Mouse (Mus musculus) urinary bladder, postnatal 14 days (tissue): ENCODE data around the gene Ntsr2.
"Not testable (repeated sequence)": the region's sequence is repeated elsewhere in the genome, so short reads cannot be mapped to it uniquely, and the experiment has no call there.

ENCODE experiments used
- DNase-seq: peaks from one replicate; pipeline ENCODE4 v3.0.0; 2021; ENCODE audit warnings: low spot score

Gene Ntsr2

DNA sequence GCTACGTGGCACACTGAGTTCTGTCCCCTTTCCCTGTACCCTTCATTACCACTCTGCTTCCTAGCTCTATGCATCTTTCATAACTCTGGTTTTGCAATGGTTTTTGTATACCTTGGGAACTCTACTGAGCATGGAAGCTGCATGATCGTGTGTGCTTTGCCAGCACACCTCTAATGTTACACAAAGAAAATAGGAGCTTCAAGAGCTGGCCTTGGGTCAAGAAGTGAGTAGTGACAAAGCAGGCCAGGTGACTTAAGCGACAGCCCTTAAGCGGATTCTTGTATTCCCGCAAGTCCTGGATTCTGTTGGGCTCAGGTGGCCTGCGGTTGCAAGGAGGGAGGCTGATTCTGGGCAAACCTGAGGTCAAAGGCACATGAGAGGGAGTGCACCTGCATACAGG is 4.9 kb upstream of the Ntsr2 start:
- no peak for DNase-seq

DNA sequence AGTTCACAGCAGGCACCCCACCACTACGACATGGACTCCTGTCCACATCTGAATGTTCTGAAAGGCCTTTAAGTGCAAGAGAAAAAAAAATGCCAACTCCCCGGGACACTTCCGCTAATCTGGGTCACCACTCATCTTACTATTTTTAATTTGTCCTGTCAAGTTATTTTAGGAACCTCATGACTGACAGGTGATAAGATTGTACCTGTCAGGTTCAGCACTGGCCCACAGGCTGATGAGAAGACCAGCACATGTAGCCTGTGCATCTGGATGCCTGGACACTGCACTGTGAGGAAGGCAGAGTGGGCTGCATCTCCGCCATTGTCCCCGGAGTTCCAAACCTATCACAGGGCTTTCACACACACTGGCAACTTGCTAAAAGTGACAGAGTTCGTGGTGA is 3.4 kb upstream of the Ntsr2 start:
- no peak for DNase-seq

DNA sequence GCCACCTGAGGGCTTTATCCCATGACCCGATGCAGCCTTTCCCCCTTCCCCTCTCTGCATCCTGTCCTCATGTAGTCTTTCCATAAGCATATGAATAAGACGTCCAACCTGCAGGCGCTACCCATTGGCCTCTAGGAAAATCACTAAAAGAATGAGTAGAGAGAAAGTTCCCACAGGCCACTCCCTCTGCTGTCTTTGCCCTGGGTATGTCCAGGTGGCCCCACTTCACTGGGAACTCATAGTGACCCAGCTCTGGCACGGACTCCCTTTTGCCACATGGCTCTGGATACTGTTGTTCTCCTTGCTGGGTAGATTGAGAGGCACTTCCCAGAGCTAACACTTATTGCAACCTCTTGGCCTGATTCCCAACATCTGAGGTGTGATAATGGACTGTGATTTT is 2.4 kb downstream of the Ntsr2 start:
- no peak for DNase-seq

DNA sequence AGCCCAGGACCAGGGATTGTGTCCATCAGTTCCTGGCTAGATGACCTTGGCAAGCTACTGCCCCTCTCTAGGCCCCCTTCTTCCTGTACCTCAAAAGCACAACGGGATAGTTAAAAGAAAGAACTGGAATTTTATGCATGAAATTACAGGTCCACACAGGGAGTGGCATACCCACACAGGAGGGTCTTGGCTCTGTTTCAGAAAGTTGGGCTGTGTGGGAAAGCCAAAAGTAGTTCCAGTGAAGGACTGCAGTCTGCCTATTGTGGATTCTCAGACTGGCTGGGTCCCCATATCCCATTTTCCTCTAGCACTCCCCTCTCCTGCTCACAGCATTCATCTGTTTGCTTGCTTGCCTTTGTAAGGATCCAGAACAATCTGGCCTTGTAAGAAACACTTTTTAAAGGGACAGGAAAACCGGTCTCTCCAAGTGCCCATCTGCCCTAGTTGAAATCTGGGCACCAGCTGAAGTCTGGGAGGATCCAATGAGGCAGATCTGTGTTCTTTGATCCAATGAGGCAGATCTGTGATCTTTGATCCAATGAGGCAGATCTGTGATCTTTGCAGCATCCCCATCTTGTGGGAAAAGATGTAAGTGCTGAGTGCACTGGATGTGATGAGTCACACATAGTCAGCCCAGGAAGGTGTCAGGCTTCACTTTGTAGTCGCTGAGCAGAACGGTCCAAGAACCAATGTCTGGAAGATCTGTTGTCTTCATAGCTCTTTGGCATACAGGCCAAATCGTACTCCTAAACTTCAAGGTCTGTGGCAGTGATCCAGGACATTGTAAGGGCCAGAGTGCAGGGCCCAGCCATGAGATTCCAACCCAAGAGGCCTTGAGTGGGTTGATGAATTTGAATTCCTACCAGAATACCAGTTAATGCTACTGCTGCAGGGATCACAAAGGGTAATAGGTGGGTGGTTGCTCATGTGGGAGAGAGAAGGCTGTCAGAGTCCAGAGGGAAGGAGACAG is 4.0 kb downstream of the Ntsr2 start:
- DNase-seq = no peak

DNA sequence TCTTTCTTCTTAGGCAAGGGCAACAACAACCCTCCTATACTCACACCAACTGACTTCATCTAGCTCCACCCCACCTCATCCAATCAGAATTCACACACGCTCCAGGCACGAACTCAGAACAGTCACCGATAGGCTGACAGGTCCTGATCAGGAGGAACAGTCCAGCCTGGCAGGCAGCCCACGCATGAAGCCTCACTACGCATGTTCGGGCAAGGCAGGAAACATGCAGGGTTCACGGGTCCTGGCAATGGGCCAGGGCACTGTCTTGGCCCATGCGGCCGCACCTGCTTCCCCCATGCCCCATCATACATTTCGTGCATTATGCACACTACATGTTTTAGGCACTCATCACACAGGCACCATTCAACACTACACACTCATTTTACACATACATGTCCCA is 8.3 kb downstream of the Ntsr2 start:
- no peak for DNase-seq

DNA sequence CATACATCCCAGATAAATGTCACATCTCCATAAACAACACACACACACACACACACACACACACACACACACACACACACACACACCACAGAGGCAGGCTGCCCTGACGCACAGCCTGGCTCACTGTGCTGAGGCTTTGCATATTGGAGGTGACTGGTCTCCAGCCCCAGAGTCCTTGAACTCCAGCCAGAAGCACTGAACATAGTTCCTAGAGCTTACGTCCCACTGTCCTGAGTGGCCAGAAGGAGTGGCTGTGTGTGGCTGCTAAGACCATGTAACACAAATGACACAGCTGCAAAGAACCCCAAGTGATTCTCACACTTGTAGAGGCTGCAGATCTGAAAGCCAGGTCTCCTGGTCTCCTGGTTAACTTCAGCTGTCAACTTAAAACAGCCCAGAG is 8.8 kb downstream of the Ntsr2 start:
- DNase-seq = no peak

DNA sequence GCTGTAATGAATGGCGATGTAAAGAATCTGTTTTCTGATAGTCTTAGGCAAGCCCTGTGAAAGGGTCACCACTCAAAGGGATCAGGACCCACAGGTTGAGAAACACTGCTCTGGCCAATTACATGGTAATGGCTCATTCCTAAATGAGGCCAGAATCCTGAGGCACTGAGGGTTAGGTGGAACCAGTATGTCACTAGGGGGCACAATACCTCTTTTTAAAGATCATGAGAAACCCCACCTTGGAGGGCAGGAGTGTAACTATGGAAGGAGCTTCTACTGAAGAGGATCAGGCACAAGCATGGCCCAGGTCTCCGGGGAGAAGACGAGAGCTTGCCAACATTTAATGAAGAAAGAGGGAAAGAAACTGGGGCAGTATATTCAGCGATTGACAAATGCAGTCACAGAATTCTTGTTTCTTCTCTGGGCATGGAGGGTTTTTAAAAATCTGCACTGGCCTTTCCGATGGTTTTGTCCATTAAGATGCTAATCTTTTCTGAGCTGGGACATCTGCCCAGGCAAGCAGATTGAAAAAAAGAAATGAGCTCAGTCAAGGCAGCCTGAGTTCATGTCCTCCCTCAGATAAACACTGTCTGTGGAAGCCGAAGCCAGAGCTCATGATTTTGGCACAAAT is 9.9 kb downstream of the Ntsr2 start:
- no peak for DNase-seq

DNA sequence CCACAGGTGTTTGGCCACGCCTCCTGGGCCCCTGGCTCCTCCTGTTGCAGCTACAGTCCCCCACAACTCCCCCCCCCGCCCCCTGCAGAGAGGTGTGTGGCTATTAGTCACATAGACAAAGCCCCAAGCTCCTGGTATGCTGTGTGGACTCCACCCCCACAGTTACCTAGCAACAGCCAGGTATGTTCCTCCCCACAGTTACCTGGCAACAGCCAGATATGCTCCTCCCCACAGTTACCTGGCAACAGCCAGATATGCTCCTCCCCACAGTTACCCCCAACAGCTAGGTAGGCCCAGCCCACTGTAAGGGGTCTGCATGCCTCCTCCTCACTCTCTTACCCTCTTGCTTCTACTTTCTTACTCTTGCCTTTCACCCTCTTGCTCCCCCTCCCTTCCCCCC is 11.8 kb downstream of the Ntsr2 start:
- DNase-seq = no peak

DNA sequence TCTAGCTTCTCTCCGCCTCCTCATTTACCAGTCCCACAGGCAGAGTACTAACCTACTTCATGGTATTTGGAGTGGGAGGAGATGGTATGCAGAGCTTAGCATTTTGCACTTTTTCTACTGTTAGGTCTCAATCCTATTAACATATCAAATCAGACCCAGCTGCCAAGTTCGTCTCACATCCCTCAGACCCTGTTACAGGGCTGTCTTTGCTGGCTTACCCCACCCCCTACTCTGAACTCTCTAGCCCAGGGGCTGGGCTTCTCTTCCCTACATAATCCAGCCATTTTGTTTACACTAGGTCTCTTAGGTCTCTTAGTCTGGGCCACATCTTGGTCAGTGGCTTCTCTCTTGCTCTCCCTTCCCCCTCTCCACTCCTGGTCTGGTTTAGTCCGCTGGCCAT is 16.0 kb downstream of the Ntsr2 start:
- no peak for DNase-seq

DNA sequence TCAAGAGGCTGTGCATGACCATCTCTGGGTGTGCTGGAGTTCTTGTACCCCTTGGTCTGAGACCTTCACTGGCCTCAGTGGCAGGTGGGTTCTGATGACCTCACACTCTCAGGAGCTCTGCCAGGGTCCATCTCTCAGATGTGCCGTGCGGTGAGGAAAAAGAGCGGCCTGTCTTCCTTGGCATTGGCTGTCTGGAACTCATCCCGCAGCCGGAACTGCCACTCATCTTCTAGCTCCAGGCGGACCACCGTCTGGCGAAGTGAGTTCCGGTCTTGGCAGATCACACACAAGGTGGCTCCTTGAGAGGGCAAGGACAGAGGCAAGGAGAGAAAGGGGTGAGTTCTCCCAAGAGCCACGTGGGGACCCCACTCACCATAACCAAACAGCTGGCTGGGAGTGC is 19.1 kb downstream of the Ntsr2 start:
- no peak for DNase-seq

DNA sequence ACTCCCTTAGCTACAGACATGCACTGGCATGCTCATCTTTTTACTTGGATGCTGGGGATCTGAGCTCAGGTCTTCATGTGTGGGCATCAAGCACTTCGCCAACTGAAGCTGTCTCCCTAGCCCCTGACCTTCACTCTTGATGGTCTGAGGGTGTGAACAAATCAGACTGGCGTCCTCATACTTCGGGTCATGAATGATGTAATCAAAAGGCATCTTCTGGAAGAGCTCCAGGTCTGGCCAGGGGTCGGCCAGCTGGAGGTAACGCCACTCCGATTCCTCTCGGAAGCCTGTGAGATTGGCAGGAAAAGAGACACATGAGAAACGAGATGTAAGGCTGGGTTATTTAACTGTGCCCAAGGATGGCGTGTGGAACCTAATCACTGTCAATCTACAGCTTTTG is 37.4 kb downstream of the Ntsr2 start:
- no peak for DNase-seq

DNA sequence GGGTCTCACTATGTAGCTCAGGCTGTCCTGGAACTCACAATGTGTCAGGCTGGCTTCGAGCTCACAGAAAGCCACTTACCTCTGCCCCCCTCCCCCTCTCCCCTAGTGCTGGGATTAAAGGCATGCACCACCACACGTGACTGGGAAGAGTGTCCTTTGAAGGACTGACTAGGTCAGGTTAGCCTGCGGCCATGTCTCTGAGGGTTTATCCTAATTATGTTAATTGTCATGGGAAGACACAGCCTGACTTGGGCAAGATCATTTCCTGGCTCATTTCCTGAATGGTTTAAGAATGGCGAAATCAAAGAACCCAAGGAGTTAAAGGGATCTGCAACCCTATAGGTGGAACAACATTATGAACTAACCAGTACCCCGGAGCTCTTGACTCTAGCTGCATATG is 41.6 kb downstream of the Ntsr2 start:
- DNase-seq = no peak

DNA sequence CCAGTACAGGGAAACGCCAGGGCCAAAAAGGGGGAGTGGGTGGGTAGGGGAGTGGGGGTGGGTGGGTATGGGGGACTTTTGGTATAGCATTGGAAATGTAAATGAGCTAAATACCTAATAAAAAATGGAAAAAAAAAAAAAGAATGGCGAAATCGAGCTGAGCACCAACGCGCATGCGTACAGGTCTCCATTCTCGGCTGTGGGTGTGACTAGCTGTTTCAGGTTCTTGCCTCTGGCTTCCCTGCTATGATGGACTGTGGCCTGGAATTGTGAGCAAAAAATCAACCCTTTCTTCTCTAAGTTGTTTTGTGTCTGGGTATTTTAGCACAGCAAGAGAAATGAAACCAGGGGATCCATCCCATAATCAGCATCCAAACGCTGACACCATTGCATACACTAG is 42.1 kb downstream of the Ntsr2 start:
- not testable (repeated sequence) for DNase-seq

DNA sequence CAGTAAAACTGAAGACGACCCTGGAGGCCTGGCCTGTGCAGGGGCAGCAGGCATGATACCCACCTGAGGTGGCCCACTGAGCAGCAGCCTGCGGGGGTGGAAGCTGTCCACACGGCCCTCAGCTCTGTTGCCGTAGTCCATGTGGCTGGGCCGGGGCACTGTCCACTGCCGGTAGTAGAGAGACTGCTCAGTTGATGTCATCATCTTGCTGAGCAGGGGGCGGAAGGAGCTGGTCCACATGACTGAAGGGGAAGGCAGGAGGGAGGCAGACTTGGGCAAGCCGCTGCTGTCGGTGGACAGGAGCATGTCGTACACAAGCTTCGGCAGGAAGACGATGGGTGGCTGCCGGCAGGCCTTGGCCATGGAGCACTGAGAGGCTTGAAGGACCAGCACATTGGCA is 43.0 kb downstream of the Ntsr2 start:
- DNase-seq = no peak

DNA sequence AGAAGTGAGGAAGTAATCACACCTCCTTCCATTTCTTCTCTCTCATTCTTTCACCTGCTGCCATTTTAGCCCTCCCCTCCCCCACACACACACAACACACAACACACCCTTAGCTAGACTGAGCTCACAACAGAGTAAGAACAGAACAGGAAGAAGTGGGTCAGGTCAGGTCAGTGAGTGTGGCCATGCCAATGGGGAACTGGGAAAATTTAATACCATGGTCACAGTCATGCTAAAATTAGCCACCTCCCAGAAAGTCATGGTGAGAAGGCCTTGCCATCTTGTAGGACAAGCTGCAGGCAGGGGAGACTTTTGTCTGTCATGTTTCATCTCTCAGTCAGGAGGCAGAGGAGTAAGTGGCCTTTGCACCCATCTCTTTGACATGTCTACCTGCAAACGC is 45.5 kb downstream of the Ntsr2 start:
- DNase-seq = no peak
